Mouse (Mus musculus) embryonic fibroblast, embryonic 13.5 days (primary cell): Measurements from ENCODE around the gene Aicda. TPM values are rescaled to one million over a fixed set of nuclear protein-coding genes. Genes with fewer than 3 reads are reported as not detected.
"Not testable (repeated sequence)": the region's sequence is repeated elsewhere in the genome, so short reads cannot be mapped to it uniquely, and the experiment has no call there.

Source experiments
- H3K27ac ChIP-seq: 2 replicates; pipeline ENCODE4 v1.5.1; 2012; ENCODE audit warnings: low read length, control low read depth, inconsistent platforms; ENCODE audit not compliant: insufficient read depth
- H3K4me1 ChIP-seq: 2 replicates; pipeline ENCODE4 v1.6.1; 2011; ENCODE audit warnings: low read length; ENCODE audit not compliant: control insufficient read depth, insufficient read depth
- H3K4me3 ChIP-seq: 2 replicates; pipeline ENCODE4 v1.5.1; 2011; ENCODE audit warnings: mild to moderate bottlenecking, control low read depth, low read length; ENCODE audit not compliant: insufficient read depth
- CTCF ChIP-seq: IDR thresholded peaks from 2 replicates; pipeline ENCODE4 v1.5.1; 2011; ENCODE audit warnings: mild to moderate bottlenecking, control low read depth, low read length, moderate library complexity, borderline replicate concordance; ENCODE audit not compliant: insufficient read depth
- POLR2A ChIP-seq: IDR thresholded peaks from 2 replicates; pipeline ENCODE4 v1.6.1; 2011; ENCODE audit warnings: low read depth, mild to moderate bottlenecking, control low read depth, low read length, moderate library complexity
- polyA plus RNA-seq: library from polyadenylated mRNA; stranded (reverse); fragments of >200 nt; gene quantifications from 2 replicates; pipeline ENCODE4 v1.2.4, GENCODE M21; 2011; ENCODE audit warnings: low read depth; ENCODE audit not compliant: missing spikeins, insufficient read length

Aicda gene
- polyA plus RNA-seq, 1 experiment = not detected

DNA sequence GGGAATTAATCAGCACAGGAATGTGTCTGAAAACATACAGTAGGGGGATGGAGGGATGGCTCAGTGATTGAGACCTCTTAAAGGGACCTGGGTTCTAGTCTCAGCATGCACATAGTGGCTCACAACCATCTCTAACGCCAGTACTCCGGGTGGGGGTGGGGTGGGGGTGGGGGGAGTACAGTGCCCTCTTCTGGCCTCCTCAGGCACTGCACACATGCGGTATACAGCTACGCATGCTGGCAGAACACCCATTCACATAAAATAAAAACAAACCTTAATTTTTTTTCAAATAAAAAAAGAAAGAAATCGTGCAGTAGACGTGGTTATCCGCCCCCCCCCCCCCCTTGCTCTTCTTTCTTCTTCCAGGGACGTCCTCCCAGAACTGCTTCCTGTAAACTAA lies 30.3 kb upstream of the Aicda start:
- Histone ChIP-seq H3K4me3 (no peak overlapping the region), H3K27ac (no peak overlapping the region), H3K4me1 (no peaks in the 10 kb centered on the region)
- TF ChIP-seq POLR2A = no peak

DNA sequence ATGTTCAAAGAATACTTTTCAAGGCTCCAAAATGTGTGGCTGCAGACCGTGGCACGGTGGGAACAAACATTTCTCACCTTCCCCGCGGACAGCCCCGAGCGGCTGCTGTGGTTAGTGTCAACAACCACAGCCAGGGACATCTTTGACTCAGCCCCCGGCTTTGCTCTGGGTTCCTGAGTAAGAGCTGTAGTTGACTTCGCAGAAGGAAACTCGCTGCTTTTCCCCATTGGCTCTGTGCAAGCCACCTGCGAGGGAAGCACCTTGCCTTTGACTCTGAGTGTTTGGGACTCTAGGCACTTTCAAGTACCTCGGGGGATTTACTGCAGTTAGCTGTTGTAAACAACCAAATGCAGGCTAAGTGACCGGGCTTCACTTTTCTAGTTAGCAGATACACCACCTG lies 26.0 kb upstream of the Aicda start:
- no peak overlapping the region for H3K4me3 ChIP-seq
- H3K27ac ChIP-seq = no peak overlapping the region
- TF ChIP-seq POLR2A (no peak), CTCF (no peak)
- peaks cover 4% of the 10 kb centered on the region; the same call in 1 of the 2 replicates for H3K4me1 ChIP-seq

DNA sequence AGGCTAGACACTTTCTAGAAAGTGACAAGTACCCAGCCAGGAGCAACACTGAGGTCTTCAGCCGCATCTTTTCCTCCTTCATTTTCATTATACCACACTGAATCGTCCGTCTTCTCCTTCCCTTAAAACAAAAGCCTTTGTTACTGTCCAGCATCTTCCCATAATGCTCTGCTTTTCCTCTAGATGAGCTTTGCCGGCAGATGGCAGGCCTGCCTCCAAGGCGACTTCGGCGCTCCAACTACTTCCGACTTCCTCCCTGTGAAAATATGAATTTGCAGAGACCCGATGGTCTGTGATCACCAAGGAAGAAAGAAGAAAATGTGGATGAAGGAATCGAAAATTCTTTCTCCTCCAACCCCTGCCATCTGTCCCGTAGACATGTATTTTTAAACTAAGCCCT lies 25.5 kb upstream of the Aicda start:
- H3K27ac ChIP-seq = no peak overlapping the region
- peaks cover 7% of the 10 kb centered on the region; the same call in 1 of the 2 replicates for H3K4me1 ChIP-seq
- TF ChIP-seq POLR2A = no peak
- no peak for TF ChIP-seq CTCF
- no peak overlapping the region for H3K4me3 ChIP-seq

DNA sequence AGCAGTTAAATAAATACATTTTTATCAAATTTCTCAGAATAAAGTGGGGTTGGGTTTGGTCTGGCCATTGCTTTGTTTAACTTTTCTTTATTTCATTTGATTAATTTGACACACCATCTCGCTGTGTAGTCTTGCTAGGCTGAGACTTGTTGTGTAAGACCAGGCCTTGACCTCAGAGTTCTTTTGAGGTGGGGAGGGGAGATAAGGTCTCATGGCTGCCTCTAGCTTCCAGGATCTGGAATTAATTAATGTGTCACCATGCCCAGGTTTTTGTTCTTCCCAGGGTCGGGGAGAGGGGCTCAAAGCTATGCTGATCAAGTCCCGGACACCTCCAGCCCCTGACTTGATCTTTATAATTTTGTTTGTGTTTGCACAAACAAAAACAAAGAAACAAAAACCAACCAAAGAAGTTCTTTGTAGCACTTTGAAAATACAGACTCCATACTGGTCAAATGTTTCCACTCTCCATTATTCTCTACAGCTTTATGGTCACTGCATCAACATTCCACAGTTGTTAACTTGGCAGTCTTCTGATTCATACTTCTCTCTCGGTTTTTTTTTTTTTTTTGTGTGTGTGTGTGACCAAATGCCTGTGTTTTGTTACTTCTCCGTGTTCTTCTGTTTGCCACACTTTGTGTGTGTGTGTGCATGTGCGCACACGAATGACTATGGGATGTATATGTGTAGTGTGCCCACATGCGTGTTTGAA lies 22.0 kb upstream of the Aicda start:
- Histone ChIP-seq H3K27ac (peak overlapping the region; percentile 92), H3K4me3 (no peak overlapping the region), H3K4me1 (peaks cover 7% of the 10 kb centered on the region; the same call in 1 of the 2 replicates)
- TF ChIP-seq CTCF = no peak
- no peak for TF ChIP-seq POLR2A

DNA sequence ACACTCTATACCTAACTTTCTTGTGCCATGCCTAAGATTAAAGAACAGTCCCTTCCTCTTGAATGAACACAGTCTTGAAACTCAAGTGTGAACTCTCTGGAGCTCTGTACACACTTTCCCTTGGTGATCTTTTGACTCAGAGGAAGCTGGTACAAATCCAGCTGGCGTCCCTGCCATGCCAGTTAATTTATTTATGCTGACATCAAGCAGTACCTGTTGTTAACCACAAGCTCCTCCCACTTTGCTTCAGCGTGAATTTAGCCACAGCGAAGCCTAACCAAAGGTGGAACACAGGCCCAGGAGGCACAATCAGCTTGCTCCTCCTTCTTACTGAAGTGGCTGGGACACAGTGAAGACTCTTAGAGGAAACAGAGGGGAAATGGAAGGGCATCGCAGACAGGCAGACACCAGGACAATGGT lies 20.7 kb upstream of the Aicda start:
- 0 out of 2 replicates have a peak overlapping the region, but pooled peaks have one; percentile 23 for H3K27ac ChIP-seq
- no peak overlapping the region for H3K4me3 ChIP-seq
- peaks cover 7% of the 10 kb centered on the region; the same call in 1 of the 2 replicates for H3K4me1 ChIP-seq
- TF ChIP-seq CTCF (no peak), POLR2A (no peak)

DNA sequence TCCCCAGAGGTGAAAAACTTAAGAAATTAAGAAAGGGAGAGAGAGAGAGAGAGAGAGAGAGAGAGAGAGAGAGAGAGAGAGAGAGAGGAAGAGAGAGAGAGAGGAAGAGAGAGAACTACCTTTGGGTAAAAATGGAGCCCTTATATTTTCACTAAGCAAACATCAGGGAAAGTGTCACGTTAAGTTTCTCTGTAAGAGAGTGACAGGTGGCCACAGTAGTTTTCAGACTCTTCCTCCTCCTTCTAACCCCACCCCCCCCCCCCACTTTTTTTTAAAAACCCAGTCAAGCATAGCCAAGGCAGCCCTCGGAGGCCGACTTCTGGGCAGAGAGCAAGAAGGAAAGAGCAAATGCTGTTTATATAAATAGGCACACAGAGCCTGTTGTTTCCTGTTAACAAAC lies 19.6 kb upstream of the Aicda start:
- Histone ChIP-seq H3K27ac (no peak overlapping the region), H3K4me1 (peaks cover 7% of the 10 kb centered on the region; the same call in 1 of the 2 replicates), H3K4me3 (no peak overlapping the region)
- TF ChIP-seq POLR2A = no peak
- no peak for TF ChIP-seq CTCF

DNA sequence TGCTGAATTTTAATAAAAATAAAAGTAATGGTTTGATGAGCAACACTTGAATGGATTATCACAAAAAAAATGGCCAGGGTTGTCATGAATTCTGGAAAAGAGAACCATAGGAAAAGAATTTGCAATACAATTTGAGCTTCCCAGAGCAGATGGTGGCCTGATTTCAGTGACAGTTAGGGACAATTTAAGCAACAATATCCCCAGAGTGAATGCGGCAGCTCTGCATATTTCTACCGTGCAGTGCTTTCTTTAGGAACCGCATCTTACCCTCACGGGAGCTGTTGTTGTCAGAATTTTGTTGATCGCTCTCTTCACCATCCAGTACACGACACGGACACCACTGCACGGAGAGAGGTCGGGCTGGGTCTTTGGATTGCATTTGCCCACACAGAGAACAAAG lies 14.0 kb upstream of the Aicda start:
- Histone ChIP-seq H3K27ac (no peak overlapping the region), H3K4me3 (no peak overlapping the region), H3K4me1 (no peaks in the 10 kb centered on the region)
- TF ChIP-seq CTCF = no peak
- TF ChIP-seq POLR2A = no peak

DNA sequence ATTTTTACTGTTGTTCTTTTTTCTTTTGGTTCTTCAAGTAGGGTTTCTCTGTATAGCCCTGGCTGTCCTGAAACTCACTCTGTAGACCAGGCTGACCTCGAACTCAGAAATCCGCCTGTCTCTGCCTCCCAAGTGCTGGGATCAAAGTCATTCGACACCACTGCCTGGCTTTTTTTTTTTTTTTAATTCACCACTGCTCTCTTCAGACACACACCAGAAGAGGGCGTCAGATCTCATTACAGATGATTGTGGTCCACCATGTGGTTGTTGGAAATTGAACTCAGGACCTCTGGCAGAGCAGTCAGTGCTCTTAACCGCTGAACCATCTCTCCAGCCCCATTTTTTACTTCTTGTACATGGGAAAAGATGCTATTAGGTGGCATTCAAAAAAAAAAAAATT lies 11.1 kb upstream of the Aicda start:
- not testable (repeated sequence) for H3K27ac ChIP-seq, H3K4me1 ChIP-seq, H3K4me3 ChIP-seq

DNA sequence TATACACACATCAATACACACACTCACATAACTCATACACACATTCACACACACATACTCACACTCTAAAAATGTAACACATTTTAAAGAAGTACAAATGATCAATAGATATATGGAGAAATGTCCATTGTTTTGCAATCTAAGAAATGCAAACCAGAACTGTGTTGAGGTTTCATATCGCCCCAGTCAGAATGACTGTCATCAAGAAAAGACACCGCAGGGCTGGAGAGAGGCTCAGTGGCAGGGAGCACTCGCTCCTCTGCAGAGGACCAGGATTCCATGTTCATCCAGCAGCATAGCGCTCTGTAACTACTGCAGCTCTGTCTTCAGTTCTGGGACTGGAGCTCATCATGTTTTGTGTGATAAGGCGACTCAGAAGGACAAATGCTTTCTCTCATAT lies 10.0 kb upstream of the Aicda start:
- no peak for TF ChIP-seq POLR2A
- no peak for TF ChIP-seq CTCF
- Histone ChIP-seq H3K4me1 (0 out of 2 replicates have a peak, but pooled peaks cover 3% of the 10 kb centered on the region), H3K27ac (no peak overlapping the region), H3K4me3 (no peak overlapping the region)

DNA sequence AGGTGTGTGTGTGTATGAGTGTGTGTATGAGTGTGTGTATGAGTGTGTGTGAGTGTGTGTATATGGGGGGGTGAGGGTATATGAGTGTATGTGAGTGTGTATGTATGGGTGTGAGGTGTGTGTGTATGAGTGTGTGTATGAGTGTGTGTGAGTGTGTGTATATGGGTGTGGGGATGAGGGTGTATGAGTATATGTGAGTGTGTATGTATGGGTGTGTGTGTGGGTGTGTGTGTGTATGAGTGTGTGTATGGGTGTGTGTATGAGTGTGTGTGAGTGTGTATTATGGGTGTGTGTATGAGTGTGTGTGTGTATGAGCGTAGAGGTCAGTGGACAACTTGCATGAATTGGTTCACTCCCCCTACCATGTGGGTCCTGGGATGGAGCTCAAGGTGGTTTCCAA lies 8.9 kb upstream of the Aicda start:
- Histone ChIP-seq H3K4me1 (0 out of 2 replicates have a peak, but pooled peaks cover 3% of the 10 kb centered on the region), H3K4me3 (no peak overlapping the region), H3K27ac (peak overlapping the region; percentile 96)
- TF ChIP-seq POLR2A = 0 out of 2 replicates have a peak, but pooled peaks have one; percentile 20
- TF ChIP-seq CTCF = no peak
